Mouse (Mus musculus) ES-Bruce4 (cell line): Measurements from ENCODE around the gene Slc4a2.

ENCODE experiments used
- CTCF ChIP-seq: IDR thresholded peaks from one replicate; pipeline ENCODE4 v1.8.1; 2011; ENCODE audit warnings: low read depth, low read length
- POLR2A ChIP-seq: IDR thresholded peaks from one replicate; pipeline ENCODE4 v1.8.1; 2011; ENCODE audit warnings: low read length; ENCODE audit not compliant: insufficient read depth

- TF ChIP-seq CTCF = no peak
- TF ChIP-seq POLR2A = no peak
Observed at GRCm38 (mm10) chr5:24400362-24400761, 23.3 kb upstream of the Slc4a2 start.
